Mouse (Mus musculus) cerebellum, adult (tissue): Measurements from ENCODE around the gene Gm20388.

Source experiments
- ATAC-seq: cut with Nextera tagmentation; 2 replicates; pipeline ENCODE4 v1.9.2; 2017; ENCODE audit warnings: mild to moderate bottlenecking, moderate library complexity, mixed read lengths; ENCODE audit not compliant: insufficient number of reproducible peaks, low FRiP score, low TSS enrichment

Gene Gm20388

DNA sequence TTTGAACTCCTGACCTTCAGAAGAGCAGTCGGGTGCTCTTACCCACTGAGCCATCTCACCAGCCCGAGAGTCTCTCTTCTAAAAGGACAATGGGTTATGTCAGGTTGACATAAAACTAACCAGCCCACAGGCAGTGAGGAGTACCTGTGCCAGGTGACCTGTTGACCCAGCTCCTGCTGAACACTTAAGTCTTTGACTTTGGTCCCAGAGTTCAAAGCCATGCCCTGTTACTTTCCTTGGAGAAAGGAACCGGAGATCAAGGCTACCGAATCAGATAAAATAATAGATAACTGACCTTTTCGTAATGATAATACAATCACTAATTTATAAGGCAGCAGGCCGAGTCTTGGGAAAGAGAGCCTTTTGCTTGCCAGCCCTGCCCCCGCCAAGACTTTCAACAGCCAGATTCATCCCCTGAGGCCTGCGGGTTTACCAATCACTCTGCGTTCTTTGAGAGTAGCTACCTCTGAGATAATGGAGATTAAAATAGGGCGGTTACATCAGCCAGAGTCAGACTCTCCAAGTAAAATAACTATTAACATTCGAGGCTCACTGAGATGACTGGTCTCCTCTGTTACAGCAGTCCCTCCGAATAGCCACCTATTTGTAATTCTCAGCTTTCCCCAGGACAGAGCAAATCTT lies 2021.5 kb downstream of the Gm20388 start:
- no peak for ATAC-seq

GRCm38 (mm10) chr8:121932668-121933520 lies 2022.3 kb downstream of the Gm20388 start:
- ATAC-seq: no peak

GRCm38 (mm10) chr8:121934506-121934905 lies 2023.9 kb downstream of the Gm20388 start:
- no peak for ATAC-seq

GRCm38 (mm10) chr8:121934923-121935322 lies 2024.3 kb downstream of the Gm20388 start:
- ATAC-seq: no peak

DNA sequence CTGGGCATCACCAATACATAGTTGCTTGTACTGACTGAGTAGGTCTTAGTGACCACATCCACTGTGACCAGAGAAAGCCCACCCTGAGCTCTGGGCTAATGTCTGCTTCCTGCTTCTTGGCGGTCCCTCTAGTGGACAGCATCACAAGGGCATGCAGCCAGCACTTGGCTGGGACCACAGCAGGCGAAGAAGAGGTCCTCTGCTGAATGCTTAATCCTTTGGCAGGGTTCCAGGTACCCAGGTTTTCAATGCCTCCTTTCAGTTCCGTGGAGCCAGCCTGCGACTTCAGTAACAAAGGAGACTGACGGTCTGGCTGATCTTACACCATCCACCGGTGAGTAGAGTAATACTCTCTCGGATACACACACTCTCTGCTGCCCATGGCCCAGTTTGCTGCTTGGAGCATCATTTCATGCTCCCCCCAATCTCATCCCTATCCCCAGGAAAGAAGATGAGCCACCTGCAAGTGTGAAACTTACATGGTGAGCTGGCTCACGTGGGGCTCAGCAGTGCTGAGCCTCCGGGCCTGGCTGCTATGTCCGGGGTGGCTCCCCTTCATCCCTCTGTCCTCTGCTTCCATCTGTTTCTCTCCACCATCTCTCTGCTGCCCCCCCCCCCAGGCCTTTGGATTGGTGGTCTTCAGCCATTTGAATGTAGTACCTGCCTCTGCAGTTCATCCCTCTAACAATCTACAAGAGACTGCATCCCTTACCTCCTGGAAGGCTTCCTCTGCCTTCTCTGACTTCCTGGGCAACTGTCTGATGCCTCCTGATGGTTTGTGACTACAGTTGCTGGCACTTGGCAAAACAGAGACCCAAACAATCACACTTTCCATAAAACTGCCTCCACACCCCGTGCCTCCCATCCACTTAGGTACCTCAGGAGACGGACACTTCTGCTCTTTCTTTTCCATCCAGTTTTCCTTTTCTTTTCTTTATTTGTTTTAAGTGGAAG lies 2025.0 kb downstream of the Gm20388 start:
- ATAC-seq: peak; percentile 26; the same call in 1 of the 2 replicates

DNA sequence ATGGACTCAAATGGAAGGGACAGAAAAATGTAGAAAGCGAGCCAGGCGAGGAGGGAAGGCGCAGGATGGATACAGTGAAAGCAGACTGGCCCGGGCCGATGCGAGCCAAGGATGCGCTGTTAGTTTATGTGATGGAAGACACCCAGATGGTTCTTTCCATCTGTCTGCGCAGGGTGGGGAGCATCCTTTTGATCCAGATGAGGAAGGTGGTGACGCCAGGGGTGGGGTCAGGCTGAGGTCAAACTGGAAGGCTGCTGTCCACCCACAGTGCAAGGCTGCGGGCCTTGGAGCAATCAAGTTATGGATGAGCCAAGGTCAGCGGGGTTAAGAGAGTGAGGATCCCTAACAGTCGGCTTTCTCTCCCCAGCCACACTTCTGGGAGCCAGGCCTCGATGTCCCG lies 2025.8 kb downstream of the Gm20388 start:
- ATAC-seq: no peak

- ATAC-seq: no peak
Measured at GRCm38 (mm10) chr8:121938732-121939131, 2028.1 kb downstream of the Gm20388 start.

- ATAC-seq: no peak
Measured at GRCm38 (mm10) chr8:121943057-121943540, 2032.5 kb downstream of the Gm20388 start.

DNA sequence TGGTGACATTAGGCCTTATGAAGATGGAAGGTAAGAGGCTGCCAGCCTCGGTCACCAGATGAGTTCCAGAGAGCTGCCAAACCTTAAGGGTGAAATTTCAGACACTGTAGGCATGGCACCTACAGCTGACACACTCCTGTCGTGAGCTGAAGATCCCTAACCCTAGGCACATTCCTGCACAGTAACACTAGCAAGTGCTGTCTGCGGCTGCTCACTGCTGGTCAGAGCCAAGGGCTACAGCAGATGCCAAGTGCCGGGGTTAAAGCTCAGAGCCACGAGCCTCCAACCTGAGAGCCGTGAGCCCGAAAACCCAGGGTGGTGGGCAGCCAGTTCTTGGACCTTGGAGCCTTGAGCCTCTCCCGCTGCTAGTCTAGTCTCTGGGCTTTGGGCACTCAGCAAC lies 2033.1 kb downstream of the Gm20388 start:
- no peak for ATAC-seq

DNA sequence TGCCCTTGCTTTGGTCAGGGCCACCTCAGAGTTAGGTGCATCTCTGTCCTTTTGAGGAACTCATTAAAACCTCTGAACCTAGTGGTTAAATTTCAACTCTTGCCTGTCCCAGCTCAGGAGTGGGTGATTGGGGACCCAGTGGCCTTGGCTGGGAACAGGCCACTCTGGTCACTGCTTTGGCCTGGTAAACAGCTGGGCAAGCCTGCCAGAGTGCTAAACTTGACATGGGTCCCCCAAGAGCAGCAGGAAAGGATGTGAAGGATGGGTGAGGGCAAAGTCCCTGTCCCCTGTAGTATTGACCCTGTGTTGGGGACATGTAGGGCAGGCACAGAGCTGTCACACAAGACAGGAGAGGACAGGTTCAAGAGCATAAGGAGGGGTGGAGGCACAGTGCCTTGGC lies 2034.2 kb downstream of the Gm20388 start, which contains the start of gene Car5a:
Gene Car5a (minus strand): TSS at position 74 of the 400 bp plus-strand sequence.
- no peak for ATAC-seq

- no peak for ATAC-seq
Measured at GRCm38 (mm10) chr8:121946351-121946750, 2035.7 kb downstream of the Gm20388 start.

GRCm38 (mm10) chr8:121947047-121947752 lies 2036.6 kb downstream of the Gm20388 start:
- ATAC-seq: no peak

- no peak for ATAC-seq
Measured at GRCm38 (mm10) chr8:121947753-121948141, 2037.1 kb downstream of the Gm20388 start.

DNA sequence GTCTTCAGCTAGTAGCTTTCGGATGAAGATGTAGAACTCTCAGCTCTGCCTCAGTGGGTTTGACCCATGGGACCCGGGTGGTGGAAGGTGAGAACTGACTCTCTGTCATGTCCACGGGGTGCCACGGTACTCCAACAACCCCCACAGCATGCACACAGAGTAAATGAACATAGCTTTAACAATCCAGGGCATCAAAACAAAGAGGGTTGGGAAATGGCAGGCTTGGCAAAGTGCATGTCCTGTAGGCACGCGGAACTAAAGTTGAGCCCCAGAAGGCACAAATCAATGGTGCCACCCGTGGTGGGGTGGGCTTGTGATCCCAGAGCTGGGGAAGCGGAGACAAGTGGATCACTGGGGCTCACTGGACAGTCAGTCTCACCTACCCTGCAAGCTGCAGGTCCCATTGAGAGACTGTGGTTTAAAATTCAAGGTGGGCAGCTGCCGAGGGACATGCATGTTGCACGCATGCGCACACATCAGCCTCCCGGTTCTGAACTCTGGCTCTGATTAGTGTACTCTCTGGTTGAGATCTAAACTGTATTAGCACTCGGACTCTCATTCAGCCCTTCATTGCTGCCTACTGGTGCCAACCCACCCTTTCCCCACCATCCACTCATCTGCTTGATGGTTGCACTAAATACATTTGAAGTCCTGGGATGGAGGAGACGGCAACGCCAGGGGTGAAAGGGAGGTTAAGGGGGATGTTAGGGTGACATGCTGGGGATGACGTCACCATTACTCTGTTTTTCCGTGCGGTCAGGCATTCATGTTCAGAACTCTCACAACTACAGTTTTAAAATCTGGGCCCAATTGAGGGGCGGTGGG lies 2037.9 kb downstream of the Gm20388 start:
- ATAC-seq: no peak

DNA sequence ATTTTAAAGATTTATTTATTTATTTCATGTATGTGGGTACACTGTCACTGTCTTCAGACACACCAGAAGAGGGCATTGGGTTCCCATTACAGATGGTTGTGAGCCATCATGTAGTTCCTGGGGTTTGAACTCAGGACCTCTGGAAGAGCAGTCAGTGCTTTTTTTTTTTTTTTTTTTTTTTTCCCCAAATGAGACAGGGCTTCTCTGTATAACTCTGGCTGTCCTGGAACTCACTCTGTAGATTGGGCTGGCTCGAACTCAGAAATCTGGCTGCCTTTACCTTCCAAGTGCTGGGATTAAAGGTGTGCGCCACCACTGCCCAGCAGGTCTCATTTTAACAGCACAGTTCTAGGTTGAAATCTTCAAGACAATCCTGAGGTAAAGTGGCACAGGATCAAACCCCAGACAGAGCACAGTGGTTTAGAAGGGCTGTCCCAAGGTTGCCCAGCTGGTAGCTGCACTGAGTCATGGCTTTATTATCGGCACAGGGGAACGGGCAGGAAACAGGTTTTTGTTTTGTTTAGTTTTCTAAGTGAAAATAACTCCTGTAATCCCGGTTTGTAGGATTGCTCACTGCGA lies 2038.7 kb downstream of the Gm20388 start, which contains the start of gene Banp:
Gene Banp (plus strand): TSS at position 529 of the 579 bp plus-strand sequence.
- no peak for ATAC-seq

GRCm38 (mm10) chr8:121949941-121950748 lies 2039.5 kb downstream of the Gm20388 start:
- peak; percentile 92 for ATAC-seq
